Mouse (Mus musculus): Measurements from ENCODE around the gene Atp11a.

DNA sequence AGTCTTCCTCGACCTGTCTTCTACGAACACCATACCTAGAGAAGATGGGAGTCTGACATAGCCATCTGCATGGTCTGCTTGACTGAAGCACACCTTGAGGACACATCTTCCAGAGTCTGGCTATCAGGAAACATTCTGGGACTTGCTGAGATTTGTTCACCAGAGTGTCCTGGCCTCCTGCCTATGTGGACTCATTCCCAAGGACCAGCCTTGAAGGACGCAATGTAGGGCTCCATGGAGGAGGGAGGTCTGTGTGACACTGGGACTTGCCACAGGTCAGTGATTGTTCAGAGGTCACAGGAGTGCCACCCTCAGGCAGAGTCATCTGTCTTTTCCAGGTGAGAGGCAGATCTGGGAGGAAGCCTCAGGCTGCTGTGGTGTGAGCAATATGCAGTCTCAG lies 8.6 kb upstream of the Atp11a start:
- TF ChIP-seq TAL1 (IDR thresholded peaks at IDR 0.05; ENCODE audit: low read length) (no peak), GATA1 (IDR thresholded peaks at IDR 0.05; ENCODE audit: low read length) (no peak)

All from erythroblast, embryonic 14.5 days (primary cell).